Mouse (Mus musculus) liver, postnatal 0 days (tissue): ENCODE data around the gene Pomt2. TPM values are rescaled to one million over a fixed set of nuclear protein-coding genes. Genes with fewer than 3 reads are reported as not detected.

Experiments used
- ATAC-seq: fragments of 200-750 bp; cut with Nextera tagmentation; 2 replicates; pipeline ENCODE4 v1.8.0; 2017; ENCODE audit warnings: mild to moderate bottlenecking, moderate library complexity
- DNase-seq: peaks from one replicate; pipeline ENCODE4 v3.0.0-alpha.2; 2016
- H3K27ac ChIP-seq: fragments of 300-500 bp; sonication (generic); 2 replicates; pipeline ENCODE4 v1.5.1; 2014; ENCODE audit warnings: antibody characterized with exemption, moderate library complexity, mild to moderate bottlenecking, low read depth
- H3K27me3 ChIP-seq: fragments of 300-500 bp; sonication (generic); 2 replicates; pipeline ENCODE4 v1.6.1; 2014; ENCODE audit warnings: low read length, control low read depth, mixed read lengths; ENCODE audit not compliant: insufficient read depth
- H3K36me3 ChIP-seq: fragments of 300-500 bp; sonication (generic); replicated peaks from 2 replicates; pipeline ENCODE4 v1.6.1; 2014; ENCODE audit warnings: mild to moderate bottlenecking, control low read depth, low read length, moderate library complexity, mixed read lengths; ENCODE audit not compliant: insufficient read depth
- H3K4me1 ChIP-seq: fragments of 300-500 bp; sonication (generic); 2 replicates; pipeline ENCODE4 v1.6.1; 2014; ENCODE audit warnings: antibody characterized with exemption, mild to moderate bottlenecking, control low read depth; ENCODE audit not compliant: insufficient read depth
- H3K4me2 ChIP-seq: fragments of 300-500 bp; sonication (generic); 2 replicates; pipeline ENCODE4 v1.6.1; 2014; ENCODE audit warnings: low read depth, mild to moderate bottlenecking, low read length, moderate library complexity, mixed read lengths
- H3K4me3 ChIP-seq: fragments of 300-500 bp; sonication (generic); 2 replicates; pipeline ENCODE4 v1.5.1; 2014; ENCODE audit warnings: low read depth, low read length
- H3K9ac ChIP-seq: fragments of 300-500 bp; sonication (generic); replicated peaks from 2 replicates; pipeline ENCODE4 v1.6.1; 2014; ENCODE audit warnings: mild to moderate bottlenecking, moderate library complexity
- H3K9me3 ChIP-seq: fragments of 300-500 bp; sonication (generic); 2 replicates; pipeline ENCODE4 v1.6.1; 2016; ENCODE audit warnings: mild to moderate bottlenecking, control low read depth, low read length, mixed read lengths
- CTCF ChIP-seq: sonication (generic); IDR thresholded peaks from 2 replicates; pipeline ENCODE4 v1.5.1; 2016; ENCODE audit warnings: antibody characterized with exemption, low read depth
- EP300 ChIP-seq: IDR thresholded peaks from 2 replicates; pipeline ENCODE4 v1.6.1; 2016; ENCODE audit warnings: antibody characterized with exemption, low read depth, mild to moderate bottlenecking
- WGBS: fragments of 180-500 bp; shearing (Covaris S2); extraction: QIAGEN DNeasy Blood & Tissue Kit; methylation state at CpG from one replicate; pipeline ENCODE4 v1.1.7; 2014; ENCODE audit not compliant: insufficient replicate concordance; 5-methylcytosine and 5-hydroxymethylcytosine counted together
- polyA plus RNA-seq: library from polyadenylated mRNA; unstranded; fragments of >200 nt; fragmentation: Nextera tagmentation; extraction: Ambion mirVana; gene quantifications from 2 replicates; pipeline ENCODE4 v1.2.1, GENCODE M21; 2015

Pomt2 gene
- polyA plus RNA-seq, 1 experiment from 2014 or later = 4.5 TPM

DNA sequence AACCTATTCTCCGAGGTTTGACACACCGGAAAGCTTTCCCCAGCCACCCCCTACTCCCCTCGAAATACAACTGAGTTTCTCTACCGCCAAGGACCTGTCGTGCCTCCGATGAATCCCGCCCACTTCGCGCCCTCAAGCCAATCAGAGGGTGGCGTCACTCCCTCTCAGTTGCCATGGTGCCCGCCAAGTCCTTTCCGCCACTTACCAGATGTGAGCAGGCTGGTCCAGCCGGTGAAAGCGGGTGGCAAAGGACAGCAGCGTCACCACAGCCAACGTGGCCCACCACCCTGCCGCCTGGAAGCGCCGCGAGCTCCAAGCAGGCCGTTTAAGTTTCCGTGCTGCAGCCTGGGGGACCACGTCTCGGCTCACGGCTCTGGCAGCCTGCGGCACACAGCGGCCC, 802 bp downstream of the Pomt2 start, which contains the start of gene Gstz1:
Gene Gstz1 (plus strand): TSS at position 200 of the 400 bp plus-strand sequence.
- Histone ChIP-seq H3K9me3 (peaks cover 5% of the 10 kb centered on the region; the same call in 1 of the 2 replicates), H3K4me3 (peak within 1 kb of the TSS; percentile 82), H3K9ac (peak within 1 kb of the TSS; percentile 75), H3K27me3 (no peaks in the 10 kb centered on the region), H3K4me2 (peak within 1 kb of the TSS; percentile 78), H3K27ac (peak within 1 kb of the TSS; percentile 80), H3K36me3 (no peaks in the 10 kb centered on the region), H3K4me1 (peaks cover 17% of the 10 kb centered on the region)
- WGBS = under 1% methylated on average over 27 of the region's 27 CpGs
- DNase-seq (peak; percentile 91), ATAC-seq (peak; percentile 82)
- TF ChIP-seq EP300 (no peak), CTCF (0 out of 2 replicates have a peak, but pooled peaks have one; percentile 10)

DNA sequence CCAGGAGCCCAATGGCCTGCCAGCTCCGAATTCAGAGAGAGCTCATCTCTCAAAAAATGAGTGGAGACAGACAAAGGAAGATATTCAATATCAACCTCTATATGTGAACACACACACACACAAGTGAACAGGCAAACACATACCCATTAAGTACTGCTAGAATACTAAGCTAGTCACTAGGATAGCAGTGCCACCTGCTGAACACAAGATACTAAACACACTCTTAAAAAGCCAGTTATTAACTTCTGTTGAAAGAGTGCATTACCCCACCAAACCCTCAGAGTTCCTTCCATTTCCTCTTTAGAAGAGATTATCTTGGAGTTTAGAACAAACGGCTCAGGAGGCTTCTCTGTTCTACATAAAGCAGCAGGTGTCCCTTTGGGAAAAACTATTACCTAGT, 5.6 kb downstream of the Pomt2 start:
- no peak for ATAC-seq
- H3K4me3 ChIP-seq = no peak overlapping the region
- TF ChIP-seq EP300 = no peak
- TF ChIP-seq CTCF = no peak
- H3K4me2 ChIP-seq = no peak overlapping the region
- peaks cover 7% of the 10 kb centered on the region; the same call in 1 of the 2 replicates for H3K36me3 ChIP-seq
- peaks cover 10% of the 10 kb centered on the region for H3K4me1 ChIP-seq
- WGBS = 56% methylated on average over 2 of the region's 2 CpGs
- H3K9ac ChIP-seq = no peak overlapping the region
- H3K27ac ChIP-seq = no peak overlapping the region
- H3K9me3 ChIP-seq = no peaks in the 10 kb centered on the region
- no peak for DNase-seq
- H3K27me3 ChIP-seq = no peaks in the 10 kb centered on the region

DNA sequence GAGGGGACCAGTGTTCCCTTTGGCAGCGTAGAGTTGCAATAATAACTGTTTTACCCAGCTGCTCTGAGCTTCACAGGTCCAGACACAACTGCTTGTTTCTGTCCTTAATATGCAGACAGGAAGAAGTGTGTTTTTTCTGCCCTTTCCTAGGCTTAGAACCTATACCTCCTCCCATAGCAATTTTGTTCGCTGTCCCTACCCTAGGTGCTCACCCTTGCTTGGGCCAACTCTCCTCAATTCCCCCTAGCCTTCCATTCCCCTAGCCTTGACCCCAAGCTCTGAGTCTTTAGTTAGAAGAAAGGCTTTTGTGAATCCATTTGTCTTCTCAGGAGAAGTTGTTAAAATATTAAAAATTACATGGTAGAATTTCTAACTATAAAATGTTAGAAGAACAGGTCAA, 9.0 kb downstream of the Pomt2 start:
- Histone ChIP-seq H3K4me2 (no peak overlapping the region), H3K36me3 (peaks cover 7% of the 10 kb centered on the region; the same call in 1 of the 2 replicates), H3K9me3 (no peaks in the 10 kb centered on the region), H3K27ac (no peak overlapping the region), H3K4me1 (0 out of 2 replicates have a peak, but pooled peaks cover 2% of the 10 kb centered on the region), H3K27me3 (no peaks in the 10 kb centered on the region), H3K4me3 (no peak overlapping the region), H3K9ac (no peak overlapping the region)
- DNase-seq = no peak
- TF ChIP-seq EP300 (no peak), CTCF (no peak)
- WGBS = 85% methylated on average over 2 of the region's 2 CpGs
- ATAC-seq = no peak

DNA sequence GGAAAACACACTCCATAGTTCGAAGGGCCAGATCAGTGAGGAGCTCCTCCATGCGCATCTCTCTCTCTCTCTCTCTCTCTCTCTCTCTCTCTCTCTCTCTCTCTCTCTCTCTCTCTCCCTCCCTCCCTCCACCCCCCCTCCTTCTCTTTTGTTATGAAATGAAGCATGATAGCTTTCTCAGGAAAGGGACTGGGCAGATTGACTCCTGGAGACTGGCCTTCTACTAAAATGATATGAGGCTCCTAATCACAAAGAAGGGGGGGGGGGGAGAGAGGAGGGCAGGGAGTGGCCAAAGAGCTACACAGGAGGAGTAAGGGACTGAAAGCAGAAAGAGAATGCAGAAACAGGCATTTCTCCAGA, 9.4 kb downstream of the Pomt2 start:
- H3K36me3 ChIP-seq = peaks cover 7% of the 10 kb centered on the region; the same call in 1 of the 2 replicates
- no peak overlapping the region for H3K4me3 ChIP-seq
- ATAC-seq = no peak
- H3K4me2 ChIP-seq = no peak overlapping the region
- no peak for TF ChIP-seq CTCF
- no peak overlapping the region for H3K27ac ChIP-seq
- 85% methylated on average over 2 of the region's 2 CpGs for WGBS
- H3K9me3 ChIP-seq = no peaks in the 10 kb centered on the region
- H3K4me1 ChIP-seq = 0 out of 2 replicates have a peak, but pooled peaks cover 2% of the 10 kb centered on the region
- H3K27me3 ChIP-seq = no peaks in the 10 kb centered on the region
- no peak overlapping the region for H3K9ac ChIP-seq
- DNase-seq = no peak

DNA sequence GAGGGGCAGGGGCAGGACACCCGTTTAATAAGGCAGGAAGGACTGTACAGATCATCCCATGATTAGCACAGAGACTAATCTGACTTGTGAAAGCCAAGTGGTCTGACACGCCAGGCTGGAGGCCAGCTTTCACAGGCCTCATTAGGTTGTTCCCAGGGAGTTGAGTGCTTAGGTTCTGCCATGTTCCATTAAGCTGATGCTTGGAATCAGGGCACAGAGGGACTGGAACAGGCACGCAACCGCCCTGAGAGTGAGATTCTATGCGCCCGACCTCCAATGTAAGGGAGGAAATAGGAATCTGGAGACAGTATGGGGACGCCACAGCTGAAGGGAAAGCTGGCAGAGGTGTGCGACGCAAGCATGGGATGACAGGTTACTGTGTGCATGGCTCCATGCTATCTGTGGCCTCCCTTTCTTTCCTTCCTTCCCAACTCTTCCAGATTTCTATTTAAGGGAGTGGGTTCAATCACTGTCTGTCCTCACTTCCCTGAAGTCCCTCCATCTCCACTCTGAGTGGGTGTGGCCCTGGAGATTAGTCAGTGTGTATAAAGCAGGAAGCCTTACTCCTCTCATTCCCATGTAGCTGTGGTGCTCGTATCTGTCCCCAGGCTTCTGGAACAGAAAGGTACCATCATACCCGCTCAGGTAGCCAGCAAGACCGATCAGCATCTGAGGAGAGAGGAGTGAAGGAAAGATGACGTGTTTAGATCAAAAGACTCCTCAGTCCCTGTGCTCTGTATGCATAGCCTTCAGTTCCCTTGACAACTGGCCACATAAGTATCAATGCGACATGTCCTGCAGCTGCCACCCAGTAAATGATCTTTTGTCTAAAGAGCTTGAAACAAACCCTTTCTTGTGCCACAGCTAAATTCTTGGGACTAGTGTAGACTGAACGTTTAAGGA, 10.1 kb downstream of the Pomt2 start:
- Histone ChIP-seq H3K4me3 (no peak overlapping the region), H3K27ac (no peak overlapping the region), H3K27me3 (no peaks in the 10 kb centered on the region), H3K4me1 (0 out of 2 replicates have a peak, but pooled peaks cover 2% of the 10 kb centered on the region), H3K4me2 (no peak overlapping the region), H3K36me3 (peaks cover 7% of the 10 kb centered on the region; the same call in 1 of the 2 replicates), H3K9ac (no peak overlapping the region), H3K9me3 (no peaks in the 10 kb centered on the region)
- TF ChIP-seq CTCF (no peak), EP300 (no peak)
- no peak for DNase-seq
- no peak for ATAC-seq
- 81% methylated on average over 15 of the region's 15 CpGs for WGBS

DNA sequence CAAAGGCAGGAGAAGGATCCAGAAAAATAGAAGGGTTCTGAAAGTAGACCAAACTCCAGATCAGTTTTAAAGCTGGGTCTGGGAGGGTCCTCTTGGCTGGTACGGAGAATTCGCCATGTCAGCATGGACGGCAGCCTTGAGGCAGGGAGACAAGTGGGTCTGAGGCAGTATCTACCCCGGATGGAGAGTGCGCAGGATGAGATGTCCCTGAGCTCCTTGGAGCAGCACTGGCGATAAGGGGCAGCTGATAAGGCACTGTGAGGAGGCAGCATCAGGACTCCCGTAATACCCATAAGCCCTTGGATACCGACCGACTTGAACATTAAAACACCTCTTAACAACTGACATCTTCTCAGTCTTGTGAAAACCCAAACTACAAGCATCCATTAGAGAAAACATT, 15.0 kb downstream of the Pomt2 start:
- no peak overlapping the region for H3K9ac ChIP-seq
- TF ChIP-seq CTCF = no peak
- TF ChIP-seq EP300 = no peak
- WGBS = 77% methylated on average over 9 of the region's 9 CpGs
- peaks cover 8% of the 10 kb centered on the region; the same call in 1 of the 2 replicates for H3K36me3 ChIP-seq
- ATAC-seq (no peak), DNase-seq (no peak)
- H3K27ac ChIP-seq = no peak overlapping the region
- H3K4me3 ChIP-seq = no peak overlapping the region
- H3K4me1 ChIP-seq = no peaks in the 10 kb centered on the region
- H3K27me3 ChIP-seq = no peaks in the 10 kb centered on the region
- H3K9me3 ChIP-seq = no peaks in the 10 kb centered on the region
- H3K4me2 ChIP-seq = no peak overlapping the region
